Mouse (Mus musculus) ES-Bruce4 (cell line): Measurements from ENCODE around the gene Adgrb2.

Experiments
- CTCF ChIP-seq: IDR thresholded peaks from one replicate; pipeline ENCODE4 v1.8.1; 2011; ENCODE audit warnings: low read depth, low read length
- EP300 ChIP-seq: IDR thresholded peaks from 2 replicates; pipeline ENCODE4 v1.6.1; 2011; ENCODE audit warnings: low read depth, low read length; ENCODE audit not compliant: insufficient read depth

DNA sequence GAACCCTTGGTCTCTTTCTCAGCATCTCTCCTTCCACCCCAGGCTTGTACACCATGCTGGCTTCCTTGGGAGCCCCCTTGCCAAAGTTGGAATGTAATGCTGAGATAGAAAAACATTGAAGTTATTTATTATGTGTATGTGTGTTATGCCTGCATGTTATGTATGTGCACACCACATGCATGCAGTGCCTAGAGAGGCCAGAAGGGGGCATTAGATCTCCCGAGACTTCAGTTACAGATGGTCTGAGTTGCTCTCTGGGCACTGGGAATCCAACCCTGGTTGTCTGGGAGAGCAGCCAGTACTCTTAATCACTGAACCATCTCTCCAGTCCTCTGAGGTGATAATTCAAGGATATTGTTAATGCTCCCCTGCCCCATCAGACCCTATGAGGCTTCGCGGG lies 67.6 kb downstream of the Adgrb2 start:
- TF ChIP-seq CTCF (no peak), EP300 (no peak)
